Mouse (Mus musculus) left cerebral cortex, postnatal 14 days (tissue): ENCODE results near the gene Csrp3. TPM values are rescaled to one million over a fixed set of nuclear protein-coding genes. Genes with fewer than 3 reads are reported as not detected.

Experiments
- DNase-seq, 2 experiments: peaks; one replicate each; pipeline ENCODE4 v3.0.0; 2021 to 2022; ENCODE audit warnings: low spot score in 2 of 2, mixed read lengths in 1 of 2
- intact Hi-C: fragments of 180-260 bp; cut with DNase I; formaldehyde crosslinking; loops from one replicate; pipeline ENCODE4 v1.15.1; 2025
- total RNA-seq, 2 experiments: library from RNA; stranded (reverse); gene quantifications; 2 replicates each; pipeline ENCODE4 v1.2.3; 2021

Gene Csrp3
- total RNA-seq, 2 experiments from 2014 or later: not detected

- intact Hi-C loops: loop anchor here (5.0 kb wide), 1 partner anchor 64 kb away; no protein-coding TSS in a partner anchor
- DNase-seq: no peak
These were observed 23.5 kb upstream of the Csrp3 start for GRCm38 (mm10) chr7:48871292-48871691.

DNA sequence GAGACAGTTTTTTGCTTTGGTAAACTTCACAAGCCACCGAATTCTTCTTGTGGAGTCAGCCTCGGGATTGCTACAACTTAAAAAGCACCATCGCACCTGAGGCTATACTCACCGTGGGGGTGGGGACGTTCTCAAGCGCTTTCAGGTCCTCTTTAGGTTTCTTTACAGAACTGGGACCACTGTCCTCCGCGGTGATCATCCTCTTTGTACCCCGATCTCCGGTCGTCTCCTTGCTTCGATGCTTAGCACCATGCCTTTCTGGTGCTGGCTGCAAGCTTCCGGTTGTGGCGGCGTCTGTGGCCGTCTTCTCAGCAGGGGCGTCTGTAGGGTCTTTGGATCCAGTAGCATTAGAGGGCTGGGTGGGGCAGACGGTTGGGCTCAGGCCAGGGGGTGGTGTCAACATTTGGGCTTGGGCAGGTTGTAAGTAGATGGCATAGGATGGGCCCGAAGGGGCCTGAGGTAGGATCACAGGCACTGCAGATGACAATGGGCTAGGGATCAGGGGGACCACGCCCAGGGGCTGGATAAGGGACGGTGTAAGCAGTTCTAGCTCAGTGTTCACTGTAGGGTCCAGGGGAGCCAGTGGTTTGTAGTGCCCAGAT is 22.8 kb upstream of the Csrp3 start:
- intact Hi-C loops: loop anchor here (5.0 kb wide), 1 partner anchor 63 kb away; no protein-coding TSS in a partner anchor
- no peak for DNase-seq

GRCm38 (mm10) chr7:48870144-48870543 is 22.3 kb upstream of the Csrp3 start:
- intact Hi-C loops: loop anchor here (5.0 kb wide), 1 partner anchor 63 kb away; no protein-coding TSS in a partner anchor
- DNase-seq: no peak

GRCm38 (mm10) chr7:48867576-48867975 is 19.7 kb upstream of the Csrp3 start:
- no peak for DNase-seq
- intact Hi-C loops: no loop called here

GRCm38 (mm10) chr7:48864671-48865458 is 17.0 kb upstream of the Csrp3 start:
- intact Hi-C loops: no loop called here
- DNase-seq: no peak

DNA sequence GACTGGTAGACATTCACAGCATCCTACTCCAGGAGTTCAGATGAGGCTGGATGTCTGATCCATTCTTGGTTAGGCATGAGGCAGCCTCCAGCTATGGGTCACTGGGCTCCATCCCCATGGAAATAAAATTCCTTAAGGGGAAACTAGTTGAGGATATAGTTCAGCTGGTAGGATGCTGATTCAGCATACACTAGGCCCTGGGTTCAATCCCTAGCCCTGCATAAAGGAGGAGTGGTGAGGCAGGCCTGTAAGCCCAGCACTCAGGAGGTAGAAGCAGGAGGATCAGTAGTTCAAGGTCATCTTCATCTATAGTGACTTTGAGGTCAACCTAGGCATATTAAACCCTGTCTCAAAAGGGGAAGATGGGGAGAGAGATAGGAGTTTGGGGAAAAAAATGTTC is 16.4 kb upstream of the Csrp3 start:
- no peak for DNase-seq
- intact Hi-C loops: no loop called here

- intact Hi-C loops: no loop called here
- no peak for DNase-seq
These were observed 14.0 kb upstream of the Csrp3 start for GRCm38 (mm10) chr7:48861796-48862195.

- DNase-seq: no peak
- intact Hi-C loops: no loop called here
These were observed 13.1 kb upstream of the Csrp3 start for GRCm38 (mm10) chr7:48860948-48861347.

DNA sequence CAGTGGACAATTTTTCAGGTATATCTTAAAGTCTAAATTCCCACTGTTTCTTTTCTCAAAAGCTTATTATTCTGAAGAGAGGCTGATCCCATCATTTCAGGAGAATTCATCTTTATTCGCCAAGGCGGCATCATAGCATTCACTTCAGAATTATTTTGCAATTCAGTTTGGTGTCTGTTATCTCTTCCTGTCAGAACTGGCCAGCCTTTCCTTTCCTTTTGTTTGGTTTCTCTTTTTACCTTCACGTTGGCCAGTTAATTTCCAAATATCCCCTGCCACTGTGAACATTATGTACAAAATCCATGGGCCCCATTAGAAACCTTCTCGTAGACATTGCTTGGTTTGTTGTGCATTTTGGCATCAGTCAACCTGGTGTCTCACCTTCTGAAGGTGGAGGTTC is 11.5 kb upstream of the Csrp3 start:
- DNase-seq: no peak
- intact Hi-C loops: no loop called here

DNA sequence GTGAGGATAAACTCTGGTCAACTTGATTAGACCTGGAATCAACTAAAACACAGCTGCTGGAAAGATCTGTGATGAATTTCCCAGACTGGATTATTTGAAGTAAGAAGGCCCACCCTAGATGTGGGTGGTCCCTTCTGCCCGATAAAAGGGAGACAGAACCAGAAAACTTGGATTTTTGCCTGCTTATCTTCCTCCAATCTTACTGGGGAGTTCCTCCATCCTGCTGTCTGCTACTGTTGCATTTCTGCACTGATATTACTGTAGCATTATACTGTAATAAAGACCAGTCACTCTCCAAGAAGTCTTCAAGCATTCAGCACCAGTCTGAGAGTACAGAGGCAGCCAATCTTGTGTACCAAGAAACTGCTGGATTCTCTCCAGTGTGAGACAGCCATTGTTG is 10.4 kb upstream of the Csrp3 start:
- DNase-seq: no peak
- intact Hi-C loops: no loop called here

DNA sequence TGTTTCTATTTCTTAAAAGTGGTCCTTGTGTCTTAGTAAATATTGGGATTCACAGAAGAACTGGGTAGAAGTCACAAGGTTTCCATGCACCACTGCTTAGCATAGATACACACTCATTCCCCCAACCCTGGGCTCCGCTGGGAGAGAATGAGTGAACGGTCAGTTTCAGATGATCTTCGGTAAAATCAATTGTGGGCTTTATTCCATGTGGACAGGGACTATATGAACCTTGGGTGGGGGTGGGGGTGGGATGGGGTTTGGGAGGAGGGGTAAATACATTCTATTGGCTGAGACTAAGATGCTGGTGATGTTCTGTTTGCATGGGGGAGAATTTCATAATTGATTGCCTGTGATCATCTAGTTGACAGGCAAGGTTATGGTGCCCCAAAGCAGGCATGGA is 7.6 kb upstream of the Csrp3 start:
- intact Hi-C loops: no loop called here
- no peak for DNase-seq

DNA sequence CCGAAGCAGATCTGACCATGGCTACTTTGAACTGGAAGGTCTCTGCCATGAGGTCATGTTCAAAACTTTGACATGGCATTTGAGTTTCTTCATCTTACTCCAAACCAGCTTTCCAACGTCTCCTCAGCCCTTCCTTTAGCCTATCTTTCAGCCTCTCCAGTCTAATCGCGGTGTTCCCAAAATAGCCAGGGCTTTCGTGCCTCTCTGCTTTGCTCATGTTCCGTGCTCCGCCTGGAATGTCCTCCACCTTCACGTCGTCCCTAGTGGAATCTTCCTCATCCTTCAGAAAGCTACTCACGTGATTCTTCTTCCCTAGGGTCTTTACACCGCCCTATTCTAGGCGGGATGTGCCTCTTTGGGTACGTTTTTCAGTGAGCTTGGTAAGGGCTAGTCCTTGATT is 5.7 kb upstream of the Csrp3 start:
- intact Hi-C loops: no loop called here
- DNase-seq: no peak

DNA sequence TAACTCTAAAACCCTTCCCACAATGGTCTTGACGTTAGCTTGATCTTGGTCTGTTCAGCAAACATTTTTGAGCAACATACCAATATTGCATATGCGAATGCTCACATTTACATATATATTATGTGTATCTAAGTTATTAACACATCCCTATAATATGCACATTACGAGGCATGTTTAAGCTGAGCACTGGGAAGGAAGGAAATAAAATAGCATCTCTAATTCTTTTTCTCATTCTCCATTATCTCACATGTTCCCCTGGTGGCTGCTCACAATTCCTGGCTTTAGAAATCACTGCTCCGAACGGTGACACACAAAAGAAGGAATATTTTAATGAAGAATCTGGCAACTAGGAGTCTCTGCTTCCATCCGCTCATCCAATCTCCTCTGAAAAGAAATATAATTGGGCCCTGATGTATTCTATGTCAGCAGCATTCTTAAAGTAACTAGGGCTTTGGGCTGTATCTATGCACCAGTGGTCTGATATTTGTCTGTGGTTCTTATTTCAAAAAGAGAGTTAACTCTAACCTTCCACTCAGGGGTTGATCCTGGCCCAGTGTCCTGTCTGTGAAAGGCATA is 3.8 kb upstream of the Csrp3 start:
- intact Hi-C loops: no loop called here

DNA sequence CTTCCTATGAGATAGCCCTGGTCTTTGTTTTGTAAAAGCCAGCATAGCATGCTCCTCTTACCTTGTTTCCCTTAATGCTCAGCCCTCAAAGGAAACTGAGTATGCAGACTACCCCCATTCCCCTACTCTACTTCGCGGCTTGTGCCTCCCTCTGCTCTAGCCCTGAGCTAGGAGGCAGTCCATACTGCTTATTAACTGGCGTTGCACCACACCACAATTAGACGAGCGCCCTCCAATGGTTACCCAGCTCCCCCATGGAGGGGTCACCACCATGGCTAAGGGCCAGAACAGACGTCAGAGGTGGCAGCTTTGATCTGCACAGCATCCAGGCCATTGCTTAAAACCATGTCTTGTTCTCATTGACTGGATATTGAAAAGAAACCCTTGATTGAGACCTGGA is 1.1 kb downstream of the Csrp3 start:
- intact Hi-C loops: no loop called here

More for the DNA sequence above, 3.8 kb upstream of the Csrp3 start:
- no peak for DNase-seq

GRCm38 (mm10) chr7:48845213-48845973 is 2.4 kb downstream of the Csrp3 start:
- intact Hi-C loops: no loop called here
- no peak for DNase-seq

More for the DNA sequence above, 1.1 kb downstream of the Csrp3 start:
- DNase-seq: no peak

- no peak for DNase-seq
- intact Hi-C loops: no loop called here
These were observed 4.3 kb downstream of the Csrp3 start for GRCm38 (mm10) chr7:48843541-48843940.

GRCm38 (mm10) chr7:48842353-48842752 is 5.5 kb downstream of the Csrp3 start:
- no peak for DNase-seq
- intact Hi-C loops: no loop called here

GRCm38 (mm10) chr7:48841538-48841937 is 6.3 kb downstream of the Csrp3 start:
- DNase-seq: no peak
- intact Hi-C loops: no loop called here

- intact Hi-C loops: no loop called here
- DNase-seq: no peak
These were observed 7.3 kb downstream of the Csrp3 start for GRCm38 (mm10) chr7:48840545-48840944.

GRCm38 (mm10) chr7:48838434-48838833 is 9.4 kb downstream of the Csrp3 start:
- intact Hi-C loops: no loop called here
- DNase-seq: no peak
